Mouse (Mus musculus) CH12.LX (cell line): ENCODE results near the gene Gstm6.

Experiments
- BHLHE40 ChIP-seq: IDR thresholded peaks from 2 replicates; pipeline ENCODE4 v1.6.1; 2011; ENCODE audit warnings: mild to moderate bottlenecking, low read depth, low read length, improper control_type of control experiment
- CHD1 ChIP-seq: IDR thresholded peaks from 2 replicates; pipeline ENCODE4 v1.6.1; 2012; ENCODE audit warnings: low read depth, low read length, improper control_type of control experiment, inconsistent platforms
- JUND ChIP-seq: conservative IDR thresholded peaks from 2 replicates; pipeline ENCODE4 v1.6.1; 2011; ENCODE audit warnings: low read depth, low read length, improper control_type of control experiment
- MAFK ChIP-seq: IDR thresholded peaks from 2 replicates; pipeline ENCODE4 v1.6.1; 2011; ENCODE audit warnings: low read length, improper control_type of control experiment; ENCODE audit not compliant: insufficient replicate concordance
- MYC ChIP-seq: IDR thresholded peaks from 2 replicates; pipeline ENCODE4 v1.6.1; 2011; ENCODE audit warnings: low read depth, mild to moderate bottlenecking, improper control_type of control experiment, low read length
- POLR2A ChIP-seq: IDR thresholded peaks from 2 replicates; pipeline ENCODE4 v1.6.1; 2011; ENCODE audit warnings: low read depth, mild to moderate bottlenecking, improper control_type of control experiment, low read length
- SIN3A ChIP-seq: IDR thresholded peaks from 2 replicates; pipeline ENCODE4 v1.6.1; 2012; ENCODE audit warnings: low read length, improper control_type of control experiment, inconsistent platforms

DNA sequence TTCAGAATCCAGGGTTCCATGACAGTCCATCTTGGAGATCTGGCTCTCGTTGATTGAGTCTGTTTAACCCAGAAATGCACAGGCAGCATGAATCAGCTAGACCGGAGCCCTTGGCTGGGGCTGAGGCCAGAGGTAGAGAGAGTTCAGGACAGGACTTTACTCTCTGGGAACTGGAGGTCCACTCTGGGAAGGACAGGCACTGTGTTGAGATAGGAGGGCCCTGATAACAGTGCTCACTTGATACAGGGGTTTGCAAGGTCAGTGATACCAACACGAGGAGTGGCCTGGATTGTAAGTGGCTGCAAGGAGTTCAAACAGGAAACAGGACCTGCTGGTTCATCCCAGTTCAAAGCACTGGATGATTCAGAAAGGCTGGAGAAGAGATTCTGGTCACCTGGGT lies 34.1 kb upstream of the Gstm6 start:
- TF ChIP-seq MYC (no peak), BHLHE40 (no peak), POLR2A (no peak), SIN3A (no peak), MAFK (no peak), JUND (no peak), CHD1 (no peak)
